Mouse (Mus musculus) spleen, postnatal 36 days (tissue): Measurements from ENCODE around the gene Il21r.

Source experiments
- DNase-seq, 2 experiments: peaks; one replicate each; pipeline ENCODE4 v3.0.0; 2022; ENCODE audit warnings: low spot score in 2 of 2, mixed read lengths in 1 of 2

The Il21r gene

DNA sequence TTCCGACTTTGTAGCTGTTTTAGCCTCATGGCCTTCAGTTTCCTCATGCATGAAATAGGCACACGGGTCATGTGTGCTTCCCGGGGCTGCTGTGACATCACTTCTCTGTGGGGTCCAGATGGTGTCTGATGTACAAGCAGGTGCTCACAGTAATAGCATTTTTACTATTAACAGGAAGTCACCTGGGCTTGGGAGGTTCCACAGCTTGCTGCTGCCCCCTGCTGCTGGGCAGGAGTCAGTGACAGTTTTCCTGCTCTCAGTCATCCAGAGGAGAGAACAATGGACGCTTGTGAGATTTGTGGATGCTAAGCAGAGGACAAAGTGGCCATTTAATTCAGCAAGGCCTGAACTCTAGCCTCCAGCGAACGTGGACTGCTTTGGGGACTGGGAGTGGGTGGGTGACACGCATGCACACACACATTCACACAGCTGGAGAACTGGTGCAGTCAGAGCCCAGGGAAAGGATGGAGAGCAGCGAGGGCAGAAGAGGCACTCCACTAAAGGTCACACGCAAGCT, 35.7 kb downstream of the Il21r start:
- peak; percentile 82 to 85 for DNase-seq

DNA sequence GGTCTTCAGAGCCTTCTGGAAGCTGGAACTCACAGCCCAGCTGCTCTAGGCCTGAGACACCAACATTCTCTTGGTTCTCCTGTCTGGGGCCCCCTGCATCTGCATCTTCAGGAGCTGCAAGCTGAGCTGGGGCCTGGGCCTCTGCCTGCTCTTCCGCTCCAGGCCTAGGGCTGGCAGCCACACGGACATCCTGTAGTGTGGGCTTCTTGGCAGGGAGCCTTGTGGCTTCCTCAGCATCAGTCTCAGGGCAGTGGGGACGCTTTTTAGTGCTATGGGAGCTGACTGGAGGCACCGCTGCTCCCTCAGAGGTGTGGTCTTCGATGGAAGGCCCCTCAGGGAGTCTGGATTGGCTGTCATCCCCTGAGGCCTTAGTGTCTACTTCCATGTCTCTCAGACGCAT, 40.7 kb downstream of the Il21r start:
- no peak for DNase-seq

GRCm38 (mm10) chr7:125645413-125645812, 42.2 kb downstream of the Il21r start:
- no peak for DNase-seq

DNA sequence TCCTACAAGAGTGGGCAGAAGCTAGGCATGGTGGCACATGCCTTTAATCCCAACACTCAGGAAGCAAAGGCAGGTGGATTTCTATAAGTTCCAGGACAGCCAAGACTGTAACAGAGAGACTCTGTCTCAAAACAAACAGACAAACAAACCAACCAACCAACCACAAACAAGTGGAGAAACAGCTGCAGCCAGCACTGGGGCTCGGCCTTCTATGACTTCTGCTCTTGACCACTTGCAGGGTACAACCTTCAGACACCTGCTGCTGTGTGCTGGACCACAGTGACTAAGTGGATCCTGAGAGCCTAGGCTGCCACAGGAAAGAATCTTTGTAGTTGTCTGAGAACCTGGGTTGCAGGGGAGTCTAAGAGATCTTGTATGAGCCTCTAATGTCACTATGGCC, 45.8 kb downstream of the Il21r start:
- DNase-seq = no peak

DNA sequence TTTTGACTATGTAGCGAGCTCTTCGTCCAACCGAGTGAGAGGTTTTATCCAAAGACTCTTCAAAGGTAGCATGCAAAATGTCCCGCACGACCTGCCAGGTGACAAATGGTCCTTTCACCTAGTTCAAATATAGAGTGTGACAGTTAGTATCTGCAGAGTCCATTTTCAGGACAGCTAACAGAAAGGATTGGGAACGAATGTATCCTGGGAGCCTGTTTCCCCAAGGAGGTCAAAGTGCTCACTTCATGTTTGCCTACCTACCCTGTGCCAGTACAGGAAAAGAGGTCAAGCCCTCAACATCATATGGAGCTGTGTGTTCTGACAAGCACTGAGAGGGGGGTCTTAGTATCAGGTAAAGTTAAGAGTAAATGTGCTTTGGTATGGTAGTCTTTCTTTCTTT, 54.3 kb downstream of the Il21r start:
- no peak for DNase-seq

GRCm38 (mm10) chr7:125663654-125664053, 60.4 kb downstream of the Il21r start:
- no peak for DNase-seq

- DNase-seq = no peak
Measured at GRCm38 (mm10) chr7:125670865-125671264, 67.6 kb downstream of the Il21r start.

GRCm38 (mm10) chr7:125671396-125671795, 68.2 kb downstream of the Il21r start:
- no peak for DNase-seq

DNA sequence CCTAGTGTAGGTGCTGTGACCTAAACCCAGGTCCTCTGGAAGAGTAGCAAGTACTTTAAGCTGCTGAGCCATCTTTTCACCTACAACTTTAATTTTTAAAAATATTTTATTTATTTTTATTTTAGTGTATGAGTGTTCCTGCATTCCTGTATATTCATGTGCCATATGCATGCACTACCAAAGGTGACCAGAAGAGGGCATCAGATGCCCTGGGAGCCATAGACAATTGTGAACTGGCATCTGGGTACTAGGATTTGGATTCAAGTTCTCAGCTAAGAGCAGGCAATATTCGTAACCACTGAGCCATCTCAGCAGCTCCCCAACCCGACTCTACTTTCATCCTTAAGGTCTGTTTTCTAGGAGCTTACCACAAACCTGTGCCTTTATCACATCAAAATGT, 71.7 kb downstream of the Il21r start:
- DNase-seq = peak in 1 of 2 experiments; percentile 24

DNA sequence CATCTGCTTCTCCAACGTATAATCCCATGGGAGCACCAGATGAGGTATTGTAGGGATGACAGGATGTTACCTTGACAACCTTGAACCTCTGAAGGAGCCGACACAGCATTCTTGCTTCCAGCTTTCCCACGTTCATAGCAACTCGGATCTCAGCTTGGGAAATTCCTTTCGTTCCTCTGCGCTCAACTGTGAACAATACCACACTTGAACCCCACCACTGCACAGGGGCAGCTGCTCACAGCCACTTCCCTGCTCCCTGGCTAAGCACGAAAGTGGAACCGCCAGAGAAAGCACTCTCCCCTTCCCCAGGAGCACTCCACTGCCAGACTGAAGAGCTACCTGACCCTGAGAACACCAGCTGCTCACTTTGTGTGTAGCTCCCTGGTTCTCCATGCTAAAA, 75.5 kb downstream of the Il21r start:
- no peak for DNase-seq

DNA sequence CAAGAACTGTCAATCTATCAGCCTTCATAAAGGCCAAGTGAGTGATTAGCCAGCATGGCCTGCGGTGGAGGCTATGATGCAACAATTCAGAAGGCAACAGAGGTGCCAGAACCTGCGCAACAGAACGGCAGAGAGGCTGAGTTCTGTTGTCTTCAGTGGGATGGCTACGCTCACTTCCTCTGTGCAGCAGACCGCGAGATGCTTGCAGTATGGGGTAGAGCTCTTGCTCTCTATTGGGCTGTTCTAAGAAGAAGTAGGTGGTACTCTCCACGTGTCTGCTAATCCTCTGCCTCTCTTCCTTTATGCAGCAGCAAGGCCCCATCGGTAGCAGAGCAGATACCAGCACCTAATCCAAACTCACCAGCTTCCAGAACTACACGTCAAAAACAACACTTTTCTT, 76.7 kb downstream of the Il21r start:
- DNase-seq = peak; percentile 15 to 26
